Mouse (Mus musculus) kidney, adult 2 months (tissue): ENCODE results near the gene Catsperg1. TPM values are rescaled to one million over a fixed set of nuclear protein-coding genes. Genes with fewer than 3 reads are reported as not detected.

Source experiments
- DNase-seq: peaks from one replicate; pipeline ENCODE4 v3.0.0; 2021
- H3K27ac ChIP-seq: fragments of 200-500 bp; 2 replicates; pipeline ENCODE4 v1.5.1; 2012; ENCODE audit warnings: low read depth, low read length, control low read depth, inconsistent platforms; ENCODE audit not compliant: insufficient read depth
- H3K27me3 ChIP-seq: fragments of 200-500 bp; replicated peaks from 2 replicates; pipeline ENCODE4 v1.6.1; 2012; ENCODE audit warnings: mild to moderate bottlenecking, moderate library complexity, low read length, inconsistent platforms; ENCODE audit not compliant: control insufficient read depth, insufficient read depth
- H3K36me3 ChIP-seq: fragments of 200-500 bp; 2 replicates; pipeline ENCODE4 v1.6.1; 2012; ENCODE audit warnings: mild to moderate bottlenecking, moderate library complexity, low read length, inconsistent platforms; ENCODE audit not compliant: control insufficient read depth, insufficient read depth
- H3K4me1 ChIP-seq: fragments of 200-500 bp; 2 replicates; pipeline ENCODE4 v1.6.1; 2011; ENCODE audit warnings: low read length; ENCODE audit not compliant: control insufficient read depth, insufficient read depth
- H3K4me3 ChIP-seq: fragments of 200-500 bp; 2 replicates; pipeline ENCODE4 v1.5.1; 2011; ENCODE audit warnings: mild to moderate bottlenecking, low read depth, low read length, control low read depth; ENCODE audit not compliant: insufficient read depth
- CTCF ChIP-seq: fragments of 200-500 bp; conservative IDR thresholded peaks from 2 replicates; pipeline ENCODE4 v1.5.1; 2011; ENCODE audit warnings: low read depth, mild to moderate bottlenecking, control low read depth, low read length, moderate library complexity, mixed read lengths; ENCODE audit not compliant: insufficient read depth, insufficient read length
- POLR2A ChIP-seq: fragments of 200-500 bp; IDR thresholded peaks from one replicate; pipeline ENCODE4 v1.6.1; 2011; ENCODE audit warnings: low read depth, low read length, control low read depth
- WGBS: fragments of 180-500 bp; shearing (Covaris S2); methylation state at CpG from one replicate; pipeline ENCODE4 v1.1.7; 2018; 5-methylcytosine and 5-hydroxymethylcytosine counted together
- polyA plus RNA-seq: library from polyadenylated mRNA; depleted of rRNA; stranded (reverse); fragments of >200 nt; gene quantifications from 2 replicates; pipeline ENCODE4 v1.2.3, GENCODE M21; 2012; rRNA removed

The Catsperg1 gene
- polyA plus RNA-seq, 1 experiment = 1.1 TPM

- Histone ChIP-seq H3K27me3 (no peaks in the 10 kb centered on the region; the same call in 1 of the 2 replicates), H3K4me3 (no peak overlapping the region), H3K4me1 (no peaks in the 10 kb centered on the region), H3K36me3 (no peaks in the 10 kb centered on the region), H3K27ac (no peak overlapping the region)
- TF ChIP-seq CTCF = no peak
- TF ChIP-seq POLR2A = no peak
- 20% methylated on average over 3 of the region's 4 CpGs for WGBS
- no peak for DNase-seq
These were observed 79.6 kb downstream of the Catsperg1 start for GRCm38 (mm10) chr7:29134230-29134629.

Other genes starting within 250 kb of the Catsperg1 start
- gene Eif3k, start 232.2 kb downstream of the Catsperg1 start, polyA plus RNA-seq = 321 and 343 TPM in 2 replicates
- 2.3 and 6.2 TPM in 2 replicates for gene Map4k1, start 232.0 kb downstream of the Catsperg1 start, polyA plus RNA-seq
- gene Ryr1, start 88.9 kb downstream of the Catsperg1 start, polyA plus RNA-seq = 0.01 and 3.0 TPM in 2 replicates
- gene Rasgrp4, start 79.2 kb downstream of the Catsperg1 start, polyA plus RNA-seq = 1.9 and 2.7 TPM in 2 replicates
- 31.4 and 35.8 TPM in 2 replicates for gene Fam98c, start 57.8 kb downstream of the Catsperg1 start, polyA plus RNA-seq
- 0.38 and 0.94 TPM in 2 replicates for gene Ggn, start 43.8 kb downstream of the Catsperg1 start, polyA plus RNA-seq
- 1.8 and 2.6 TPM in 2 replicates for gene Spred3, start 43.6 kb downstream of the Catsperg1 start, polyA plus RNA-seq
- gene Psmd8, start 33.3 kb downstream of the Catsperg1 start, polyA plus RNA-seq = 178 and 204 TPM in 2 replicates
- 4.4 and 5.6 TPM in 2 replicates for gene Kcnk6, start 18.5 kb upstream of the Catsperg1 start, polyA plus RNA-seq
- 179 and 207 TPM in 2 replicates for gene Yif1b, start 24.3 kb upstream of the Catsperg1 start, polyA plus RNA-seq
- gene 2200002D01Rik, start 34.4 kb upstream of the Catsperg1 start, polyA plus RNA-seq = 4.6 and 7.2 TPM in 2 replicates
- 421 and 474 TPM in 2 replicates for gene Spint2, start 67.9 kb upstream of the Catsperg1 start, polyA plus RNA-seq
- gene Ppp1r14a, start 75.3 kb upstream of the Catsperg1 start, polyA plus RNA-seq = 12.3 and 16.1 TPM in 2 replicates
- gene Dpf1, start 89.9 kb upstream of the Catsperg1 start, polyA plus RNA-seq = 0.07 and 0.11 TPM in 2 replicates